Mouse (Mus musculus) B cell, adult 67 days (primary cell): ENCODE results near the gene Pdgfc. TPM values are rescaled to one million over a fixed set of nuclear protein-coding genes. Genes with fewer than 3 reads are reported as not detected.

Experiments
- total RNA-seq, 2 experiments: library from RNA; stranded (reverse); gene quantifications; 4 replicates each; pipeline ENCODE4 v1.2.4; 2023

The Pdgfc gene
- total RNA-seq, result not detected

DNA sequence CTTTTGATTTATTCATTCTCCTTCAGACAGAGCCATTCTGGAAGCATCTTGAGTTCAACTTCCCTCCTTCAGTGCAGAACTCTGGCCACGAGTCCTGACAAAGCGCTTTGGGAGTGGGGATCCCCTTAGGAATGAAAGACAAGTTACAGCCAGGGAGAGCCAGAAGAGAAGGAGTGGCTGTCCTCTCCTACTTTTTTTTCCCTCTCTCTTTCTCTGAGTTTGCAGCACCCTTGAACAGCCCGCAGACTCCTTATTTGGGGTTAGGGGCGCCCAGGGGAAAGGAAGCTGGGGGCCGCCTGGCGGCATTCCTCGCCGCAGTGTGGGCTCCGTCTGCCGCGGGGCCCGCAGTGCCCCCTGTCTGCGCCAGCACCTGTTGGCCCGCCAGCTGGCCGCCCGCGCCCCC lies at the start of gene Pdgfc:
Gene Pdgfc (plus strand): TSS at position 266 of the 403 bp plus-strand sequence.

Other genes starting within 250 kb of the Pdgfc start
- not detected for gene Gria2, start 233.6 kb upstream of the Pdgfc start, total RNA-seq
- not detected for gene Glrb, start 122.8 kb upstream of the Pdgfc start, total RNA-seq